Mouse (Mus musculus) ovary, postnatal 14 days (tissue): ENCODE data around the gene Jdp2.

Source experiments
- DNase-seq: peaks from one replicate; pipeline ENCODE4 v3.0.0; 2022; ENCODE audit warnings: low spot score

Gene Jdp2

DNA sequence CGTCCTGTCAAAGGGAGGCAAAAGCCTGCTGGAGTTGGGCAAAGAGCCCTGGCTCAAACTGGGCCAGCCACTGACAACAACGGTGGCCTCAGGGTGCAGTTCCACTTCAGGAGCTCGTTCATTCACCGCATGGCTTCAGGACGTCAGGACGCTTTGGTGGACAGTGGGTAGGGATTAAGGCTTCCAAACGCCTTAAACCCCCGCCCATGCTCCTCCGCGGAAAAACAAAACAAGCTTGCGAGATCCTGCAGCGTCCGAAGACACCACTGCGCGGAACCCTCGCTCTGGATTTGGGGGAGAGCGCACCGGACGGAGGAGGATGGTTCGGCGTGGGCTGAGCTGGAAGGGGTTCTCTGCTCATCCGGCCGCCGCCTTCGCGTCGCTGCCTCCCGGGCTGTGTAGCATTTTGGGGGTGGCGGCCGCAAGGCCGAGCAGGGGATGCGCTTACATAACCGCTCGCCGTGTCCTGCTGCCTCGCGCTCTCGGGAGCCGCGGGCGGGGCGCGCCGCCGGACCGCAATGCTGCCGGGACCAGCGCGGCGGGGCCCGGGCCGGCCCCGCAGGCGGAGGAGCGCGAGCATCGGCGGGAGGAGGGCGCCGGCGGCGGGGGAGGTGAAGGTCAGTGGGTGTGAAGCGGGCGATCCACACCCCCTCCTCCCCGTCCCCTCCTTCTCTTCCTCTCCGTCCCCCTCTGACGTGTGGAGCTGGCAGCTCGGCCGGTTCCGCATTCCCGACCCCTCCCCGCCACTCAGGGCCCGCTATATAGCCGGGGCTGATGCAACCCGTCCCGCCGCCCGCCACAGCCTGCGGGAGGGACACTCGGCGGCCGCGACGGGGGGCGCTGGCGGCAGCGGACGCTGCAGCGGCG is at the start of gene Jdp2:
Gene Jdp2, plus strand, starts transcription at position 417 of the 867 bp plus-strand sequence.
- peak; percentile 81 for DNase-seq

- no peak for DNase-seq
Observed at GRCm38 (mm10) chr12:85549661-85550060, 49.2 kb upstream of the Jdp2 start.

- DNase-seq = no peak
Observed at GRCm38 (mm10) chr12:85550435-85550834, 48.4 kb upstream of the Jdp2 start.

DNA sequence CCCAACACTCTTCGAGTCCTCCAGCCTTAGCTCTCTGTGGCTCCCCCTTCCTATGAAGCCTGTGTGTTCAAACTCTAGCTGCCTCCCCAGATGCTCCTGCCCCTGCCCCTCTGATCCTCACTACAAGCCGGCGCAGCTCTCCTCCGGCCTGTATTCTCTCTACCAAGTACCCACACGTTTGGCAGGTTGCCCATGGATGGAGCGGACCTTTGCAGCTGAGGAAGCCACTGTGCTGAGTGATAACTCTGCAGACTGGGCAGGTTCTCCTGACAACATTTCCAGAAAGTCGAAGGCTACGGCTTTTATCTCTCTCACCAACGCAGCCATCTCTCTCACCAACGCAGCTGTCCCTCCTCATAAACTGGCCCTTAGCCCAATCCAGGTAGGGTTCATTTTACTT is 39.5 kb upstream of the Jdp2 start:
- DNase-seq = no peak

DNA sequence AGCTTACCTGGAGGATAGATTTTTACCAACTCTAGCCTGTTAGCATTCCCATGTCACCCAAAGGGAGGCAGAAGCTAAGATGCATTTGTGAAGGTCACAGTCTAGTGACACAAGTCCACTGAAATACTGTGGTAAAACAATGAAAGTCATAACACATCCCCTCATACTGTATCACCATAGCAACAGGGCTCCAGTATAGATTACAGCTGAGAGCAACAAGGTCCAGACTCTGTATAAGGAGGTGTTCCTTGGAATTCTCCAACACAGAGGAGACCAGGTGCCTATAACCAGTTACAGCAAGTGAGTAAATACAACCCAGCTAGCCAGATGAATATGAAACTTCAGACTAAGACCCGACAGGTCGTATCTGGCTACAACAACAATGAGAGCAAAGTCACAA is 33.4 kb upstream of the Jdp2 start:
- no peak for DNase-seq

DNA sequence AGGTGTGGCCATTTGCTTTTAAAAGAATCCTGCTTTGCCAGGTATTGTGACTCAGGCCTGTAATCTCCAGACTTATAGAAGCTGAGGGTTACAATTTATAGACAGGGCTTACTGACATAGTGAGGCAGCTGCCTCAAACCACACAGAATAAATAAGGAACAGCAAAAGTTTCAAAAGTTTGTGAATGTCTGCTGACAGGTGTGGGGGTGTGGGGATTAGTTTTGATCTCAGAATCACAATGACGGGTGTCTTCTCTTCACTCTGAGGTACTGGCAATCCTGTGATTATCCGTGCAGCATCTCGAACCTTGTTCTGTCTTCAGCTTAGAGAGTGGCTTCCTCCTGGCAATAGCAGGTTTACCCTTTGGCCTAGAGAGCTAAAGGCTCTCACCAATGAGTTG is 30.5 kb upstream of the Jdp2 start:
- no peak for DNase-seq

DNA sequence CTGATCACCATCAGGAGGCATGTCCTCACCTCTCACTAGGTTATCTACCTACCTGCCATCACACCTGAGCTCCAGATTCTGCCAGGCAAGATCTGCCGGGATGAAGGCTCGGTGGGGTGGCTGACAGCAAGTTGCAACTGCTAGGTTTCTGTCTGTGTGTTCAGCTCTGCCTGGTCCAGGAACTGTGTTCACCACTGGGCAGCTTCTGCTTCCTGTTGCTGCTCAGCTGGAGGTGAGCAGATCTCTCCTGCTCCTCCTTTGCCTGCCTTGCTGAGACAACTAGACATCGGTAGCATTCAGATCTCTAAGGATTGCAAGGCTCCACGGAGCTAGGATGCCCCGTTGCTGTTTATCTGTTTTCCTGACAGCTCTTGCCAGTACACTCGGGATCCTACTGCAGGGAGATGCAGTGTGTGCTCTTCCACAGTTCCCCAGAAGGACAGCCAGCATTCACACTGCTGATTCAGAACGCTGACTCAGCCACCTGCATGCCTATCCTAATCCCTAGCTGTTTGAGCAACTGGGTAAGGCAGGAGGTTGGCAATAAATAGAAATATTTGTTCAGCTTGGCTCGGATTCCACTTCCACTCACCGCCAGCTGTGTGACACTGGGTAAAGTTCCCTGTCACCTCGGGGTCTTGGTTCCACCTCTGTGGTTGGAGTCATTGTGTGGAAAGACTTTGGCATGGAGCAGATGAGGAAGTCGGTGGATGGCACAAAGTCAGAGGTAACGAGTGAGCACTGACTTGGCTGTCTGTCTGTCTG is 29.3 kb upstream of the Jdp2 start:
- DNase-seq = no peak

- no peak for DNase-seq
Observed at GRCm38 (mm10) chr12:85570158-85570540, 28.7 kb upstream of the Jdp2 start.

GRCm38 (mm10) chr12:85571312-85571711 is 27.5 kb upstream of the Jdp2 start:
- DNase-seq = no peak

- DNase-seq = peak; percentile 45
Observed at GRCm38 (mm10) chr12:85572047-85572475, 26.8 kb upstream of the Jdp2 start.

GRCm38 (mm10) chr12:85574806-85575495 is 23.9 kb upstream of the Jdp2 start:
- DNase-seq = no peak

- no peak for DNase-seq
Observed at GRCm38 (mm10) chr12:85575496-85575840, 23.4 kb upstream of the Jdp2 start.

DNA sequence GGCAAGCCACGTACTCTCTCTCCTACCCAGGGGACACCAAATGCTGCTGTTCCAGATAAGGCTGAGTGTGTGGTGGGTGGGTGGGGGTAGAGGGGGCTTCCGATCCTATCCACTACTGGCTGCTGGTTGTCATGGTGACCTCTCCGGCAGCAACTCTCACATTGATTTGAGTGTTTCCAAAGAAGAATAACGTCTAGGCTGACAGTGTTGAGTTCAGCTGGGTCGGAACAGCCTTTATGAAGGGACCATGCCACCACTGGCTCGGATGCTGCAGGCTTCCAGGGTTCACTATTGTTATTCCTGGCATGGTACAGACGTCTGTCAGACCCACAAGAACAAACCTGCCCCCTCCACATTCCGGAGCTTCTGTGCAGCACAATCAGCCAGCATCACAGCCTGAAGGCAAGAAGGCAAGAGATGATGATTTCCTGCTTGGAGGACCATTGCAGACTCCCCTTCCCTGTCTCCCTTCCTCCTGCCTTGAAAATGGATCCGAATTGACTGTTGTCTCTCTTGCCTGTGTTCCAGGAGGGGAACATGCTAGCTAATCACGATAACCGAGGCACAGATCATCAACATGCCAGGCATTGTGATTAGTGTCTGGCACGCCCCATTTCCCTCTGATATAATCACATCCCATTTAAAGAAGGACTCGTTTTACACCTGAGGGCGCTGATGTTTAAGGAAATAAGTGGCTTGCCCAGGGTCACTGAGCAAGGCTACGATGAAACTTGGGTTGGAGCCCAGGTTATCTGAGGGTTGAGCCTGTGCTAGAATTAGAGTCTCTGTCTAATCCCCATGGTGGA is 17.4 kb upstream of the Jdp2 start:
- no peak for DNase-seq

GRCm38 (mm10) chr12:85582067-85582316 is 16.8 kb upstream of the Jdp2 start:
- no peak for DNase-seq

- no peak for DNase-seq
Observed at GRCm38 (mm10) chr12:85585761-85586258, 13.0 kb upstream of the Jdp2 start.

DNA sequence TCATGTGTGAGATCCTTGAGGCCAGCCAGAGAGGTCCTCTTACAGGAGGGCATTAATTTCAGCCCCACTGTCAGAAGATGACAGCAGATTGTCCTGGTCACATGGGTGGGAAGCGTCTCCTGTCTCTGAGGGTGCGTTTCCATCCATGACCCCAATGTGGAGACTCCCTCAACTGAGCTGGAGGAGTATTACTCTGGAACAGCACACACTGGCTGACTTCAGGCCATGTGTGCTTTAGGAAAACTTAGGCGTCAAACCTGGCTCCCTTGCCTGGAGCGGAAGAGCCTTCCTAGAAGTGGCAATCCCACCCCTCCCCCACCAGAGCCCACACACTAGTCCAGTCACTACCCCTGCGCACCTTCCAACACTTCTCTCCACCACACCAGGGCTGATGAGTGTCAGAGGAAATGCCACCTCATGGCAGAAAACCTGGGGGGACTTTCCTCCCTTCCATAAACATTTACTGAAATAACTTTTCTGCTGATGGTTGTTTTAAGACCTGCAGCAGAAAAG is 8.9 kb upstream of the Jdp2 start:
- DNase-seq = no peak

DNA sequence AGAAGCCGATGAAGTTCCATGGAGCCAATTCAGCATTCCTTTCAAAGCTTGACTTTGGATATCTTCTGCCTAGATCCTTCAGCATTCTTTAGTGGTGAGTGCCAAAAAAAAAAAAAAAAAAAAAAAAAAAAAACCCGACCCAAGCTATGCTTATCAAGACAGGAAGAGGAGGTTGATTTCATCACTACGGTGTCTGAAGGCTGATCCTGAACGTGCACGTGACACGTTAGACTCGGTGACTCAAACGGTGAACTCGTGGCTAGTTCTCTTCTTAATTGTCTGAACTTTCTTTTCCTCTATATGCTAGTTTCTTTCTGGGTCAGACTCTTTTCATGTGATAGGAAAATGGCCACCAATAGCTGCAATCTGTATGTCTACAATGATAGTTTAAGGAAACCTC is 5.9 kb upstream of the Jdp2 start:
- DNase-seq = no peak

DNA sequence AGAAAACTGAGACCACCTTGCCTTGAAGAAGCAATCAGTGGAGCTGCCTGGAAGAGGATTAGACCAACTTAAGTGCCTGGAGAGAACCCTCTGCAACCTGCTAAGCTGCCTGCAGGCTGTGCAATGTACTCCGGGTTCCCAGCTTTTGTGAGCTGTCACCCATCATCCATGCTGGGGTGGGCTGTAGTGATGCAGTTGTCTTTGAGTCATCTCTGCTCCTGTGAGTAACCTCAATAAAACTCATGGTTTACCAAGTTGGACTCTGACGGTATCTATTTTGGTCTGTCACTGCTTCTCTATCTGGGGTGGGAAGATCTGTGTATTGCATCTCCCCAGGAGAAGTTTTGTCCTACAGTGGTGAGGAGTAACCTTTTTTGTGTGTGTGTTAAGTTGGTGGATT is 4.4 kb upstream of the Jdp2 start:
- no peak for DNase-seq

DNA sequence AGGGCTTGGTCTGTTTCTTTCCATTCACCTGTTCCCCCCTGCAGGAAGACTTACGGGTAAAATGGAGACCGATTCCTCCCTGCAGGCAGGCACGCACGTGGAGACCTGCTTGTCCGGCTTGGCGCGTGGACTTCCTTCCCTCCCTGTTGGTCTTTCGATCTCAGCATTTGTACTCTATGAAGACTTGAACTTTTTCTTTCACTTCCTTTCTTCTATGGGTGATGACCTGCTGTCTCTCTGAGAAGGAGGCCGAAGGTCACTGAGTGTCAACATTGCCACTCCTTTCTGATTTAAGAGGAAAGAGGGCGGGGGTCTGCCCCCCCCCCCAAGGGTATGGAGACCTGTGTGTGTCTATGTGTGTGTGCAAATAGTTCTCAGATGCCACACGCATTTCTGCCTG is 774 bp upstream of the Jdp2 start:
- DNase-seq = no peak

GRCm38 (mm10) chr12:85599478-85600152 is 788 bp downstream of the Jdp2 start:
- peak; percentile 22 for DNase-seq

DNA sequence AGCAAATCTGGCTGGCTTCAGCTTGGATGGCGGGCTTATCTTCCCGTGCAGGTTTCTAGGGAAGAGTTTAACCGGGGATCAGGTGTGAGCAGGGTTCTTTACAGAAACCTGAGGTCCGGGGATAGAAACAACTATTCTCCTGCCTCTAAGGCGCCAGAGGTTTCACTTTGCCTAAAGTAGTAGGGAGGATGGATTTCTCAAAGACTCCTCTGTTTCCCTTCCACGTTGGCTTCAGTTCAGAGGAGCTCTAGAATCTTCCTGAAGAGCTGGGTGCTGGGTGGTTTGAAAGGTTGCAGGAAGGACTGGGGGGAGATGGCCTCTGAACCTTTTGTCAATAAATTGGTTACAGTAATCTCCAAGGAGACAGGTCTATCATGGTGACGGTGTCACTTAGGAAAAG is 1.8 kb downstream of the Jdp2 start:
- DNase-seq = no peak
